Mouse (Mus musculus) limb, embryonic 14.5 days (tissue): ENCODE data around the gene Ceacam1. TPM values are rescaled to one million over a fixed set of nuclear protein-coding genes. Genes with fewer than 3 reads are reported as not detected.

Experiments used
- ATAC-seq: fragments of 200-750 bp; cut with Nextera tagmentation; 2 replicates; pipeline ENCODE4 v1.8.0; 2017; ENCODE audit warnings: low read depth, moderate number of reproducible peaks, moderate TSS enrichment; ENCODE audit not compliant: low FRiP score
- DNase-seq: peaks from one replicate; pipeline ENCODE4 v3.0.0-alpha.2; 2015; ENCODE audit warnings: low spot score
- H3K27ac ChIP-seq: fragments of 300-500 bp; sonication (generic); replicated peaks from 2 replicates; pipeline ENCODE4 v1.5.1; 2014; ENCODE audit warnings: low read depth, mild to moderate bottlenecking, low read length, moderate library complexity, mixed read lengths
- H3K27me3 ChIP-seq: fragments of 300-500 bp; sonication (generic); 2 replicates; pipeline ENCODE4 v1.6.1; 2014; ENCODE audit warnings: low read length, mixed read lengths; ENCODE audit not compliant: control insufficient read depth, insufficient read depth
- H3K36me3 ChIP-seq: fragments of 300-500 bp; sonication (generic); 2 replicates; pipeline ENCODE4 v1.6.1; 2014; ENCODE audit warnings: mild to moderate bottlenecking, low read length, moderate library complexity, mixed read lengths; ENCODE audit not compliant: control insufficient read depth, insufficient read depth
- H3K4me1 ChIP-seq: fragments of 300-500 bp; sonication (generic); 2 replicates; pipeline ENCODE4 v1.6.1; 2014; ENCODE audit warnings: antibody characterized with exemption, low read length, mixed read lengths; ENCODE audit not compliant: control insufficient read depth, insufficient read depth
- H3K4me2 ChIP-seq: fragments of 300-500 bp; sonication (generic); replicated peaks from 2 replicates; pipeline ENCODE4 v1.6.1; 2014; ENCODE audit warnings: low read depth, mild to moderate bottlenecking, low read length, moderate library complexity; ENCODE audit not compliant: severe bottlenecking
- H3K4me3 ChIP-seq: fragments of 300-500 bp; sonication (generic); replicated peaks from 2 replicates; pipeline ENCODE4 v1.5.1; 2014; ENCODE audit warnings: low read length
- H3K9ac ChIP-seq: fragments of 300-500 bp; sonication (generic); 2 replicates; pipeline ENCODE4 v1.6.1; 2014; ENCODE audit warnings: mild to moderate bottlenecking, low read depth, low read length, moderate library complexity; ENCODE audit not compliant: severe bottlenecking
- H3K9me3 ChIP-seq: fragments of 300-500 bp; sonication (generic); 2 replicates; pipeline ENCODE4 v1.6.1; 2016; ENCODE audit warnings: low read length; ENCODE audit not compliant: control insufficient read depth
- POLR2A ChIP-seq: fragments of 200-500 bp; IDR thresholded peaks from 2 replicates; pipeline ENCODE4 v1.8.0; 2012; ENCODE audit warnings: inconsistent platforms, mild to moderate bottlenecking, moderate library complexity, borderline replicate concordance; ENCODE audit not compliant: insufficient read depth, insufficient read length; ENCODE audit errors: extremely low read depth
- WGBS: fragments of 180-500 bp; shearing (Covaris S2); extraction: QIAGEN DNeasy Blood & Tissue Kit; methylation state at CpG from one replicate; pipeline ENCODE4 v1.1.7; 2014; 5-methylcytosine and 5-hydroxymethylcytosine counted together
- polyA plus RNA-seq, 2 experiments: library from polyadenylated mRNA; depleted of rRNA in 1 of 2; stranded (reverse) in 1 of 2; unstranded in 1 of 2; fragments of >200 nt; fragmentation: Nextera tagmentation in 1 of 2; extraction: Ambion mirVana in 1 of 2; gene quantifications; 2 replicates each; pipeline versions ENCODE4 v1.2.1 to v1.2.3; 2012 to 2014

The Ceacam1 gene
- polyA plus RNA-seq, 2 experiments, result 1.3 TPM

GRCm38 (mm10) chr7:25411861-25412260, 65.5 kb downstream of the Ceacam1 start:
- no peak for TF ChIP-seq POLR2A
- WGBS, result 86% methylated on average over 3 of the region's 3 CpGs
- Histone ChIP-seq H3K36me3 (no peaks in the 10 kb centered on the region), H3K9me3 (no peaks in the 10 kb centered on the region), H3K27me3 (no peaks in the 10 kb centered on the region), H3K27ac (no peak overlapping the region), H3K4me2 (no peak overlapping the region), H3K4me1 (no peaks in the 10 kb centered on the region), H3K9ac (no peak overlapping the region), H3K4me3 (no peak overlapping the region)
- ATAC-seq (no peak), DNase-seq (no peak)

Other genes starting within 250 kb of the Ceacam1 start
- gene Gsk3a, start 239.8 kb downstream of the Ceacam1 start, polyA plus RNA-seq (2012; rRNA removed), result 155 and 204 TPM in 2 replicates
- 16.3 and 18.8 TPM in 2 replicates for gene Gsk3a, start 239.8 kb downstream of the Ceacam1 start, polyA plus RNA-seq (2014; fragmentation: Nextera tagmentation; extraction: Ambion mirVana)
- 99.2 and 127 TPM in 2 replicates for gene Erf, start 226.8 kb downstream of the Ceacam1 start, polyA plus RNA-seq (2012; rRNA removed)
- gene Erf, start 226.8 kb downstream of the Ceacam1 start, polyA plus RNA-seq (2014; fragmentation: Nextera tagmentation; extraction: Ambion mirVana), result 33.2 and 37.9 TPM in 2 replicates
- gene Cic, start 209.9 kb downstream of the Ceacam1 start, polyA plus RNA-seq (2012; rRNA removed), result 155 and 206 TPM in 2 replicates
- 48.9 and 58.1 TPM in 2 replicates for gene Cic, start 209.9 kb downstream of the Ceacam1 start, polyA plus RNA-seq (2014; fragmentation: Nextera tagmentation; extraction: Ambion mirVana)
- gene Pafah1b3, start 179.6 kb downstream of the Ceacam1 start, polyA plus RNA-seq (2012; rRNA removed), result 266 and 343 TPM in 2 replicates
- gene Pafah1b3, start 179.6 kb downstream of the Ceacam1 start, polyA plus RNA-seq (2014; fragmentation: Nextera tagmentation; extraction: Ambion mirVana), result 234 and 252 TPM in 2 replicates
- gene Prr19, start 176.2 kb downstream of the Ceacam1 start, polyA plus RNA-seq (2012; rRNA removed), result 0.99 and 1.1 TPM in 2 replicates
- 0.44 and 0.53 TPM in 2 replicates for gene Prr19, start 176.2 kb downstream of the Ceacam1 start, polyA plus RNA-seq (2014; fragmentation: Nextera tagmentation; extraction: Ambion mirVana)
- 4.4 and 7.9 TPM in 2 replicates for gene Tmem145, start 171.5 kb downstream of the Ceacam1 start, polyA plus RNA-seq (2012; rRNA removed)
- 0.80 and 2.2 TPM in 2 replicates for gene Tmem145, start 171.5 kb downstream of the Ceacam1 start, polyA plus RNA-seq (2014; fragmentation: Nextera tagmentation; extraction: Ambion mirVana)
- gene Megf8, start 160.4 kb downstream of the Ceacam1 start, polyA plus RNA-seq (2012; rRNA removed), result 45.1 and 61.2 TPM in 2 replicates
- 16.5 and 19.9 TPM in 2 replicates for gene Megf8, start 160.4 kb downstream of the Ceacam1 start, polyA plus RNA-seq (2014; fragmentation: Nextera tagmentation; extraction: Ambion mirVana)
- gene Cnfn, start 107.9 kb downstream of the Ceacam1 start, polyA plus RNA-seq (2012; rRNA removed), result 3.3 and 4.5 TPM in 2 replicates
- gene Cnfn, start 107.9 kb downstream of the Ceacam1 start, polyA plus RNA-seq (2014; fragmentation: Nextera tagmentation; extraction: Ambion mirVana), result 16.7 and 31.8 TPM in 2 replicates
- gene Lipe, start 78.9 kb downstream of the Ceacam1 start, polyA plus RNA-seq (2012; rRNA removed), result 10.4 and 17.0 TPM in 2 replicates
- 3.5 and 4.1 TPM in 2 replicates for gene Lipe, start 78.9 kb downstream of the Ceacam1 start, polyA plus RNA-seq (2014; fragmentation: Nextera tagmentation; extraction: Ambion mirVana)
- not detected in 2 replicates for gene Cxcl17, start 64.7 kb downstream of the Ceacam1 start, polyA plus RNA-seq (2012; rRNA removed)
- gene Cxcl17, start 64.7 kb downstream of the Ceacam1 start, polyA plus RNA-seq (2014; fragmentation: Nextera tagmentation; extraction: Ambion mirVana), result 0.28 TPM in 1 of 2 replicates, not detected in the other
- 0.03 TPM in 1 of 2 replicates, not detected in the other for gene Ceacam2, start 62.3 kb upstream of the Ceacam1 start, polyA plus RNA-seq (2012; rRNA removed)
- gene Ceacam2, start 62.3 kb upstream of the Ceacam1 start, polyA plus RNA-seq (2014; fragmentation: Nextera tagmentation; extraction: Ambion mirVana), result not detected in 2 replicates
- not detected in 2 replicates for gene Erich4, start 138.3 kb upstream of the Ceacam1 start, polyA plus RNA-seq (2012; rRNA removed)
- not detected in 2 replicates for gene Erich4, start 138.3 kb upstream of the Ceacam1 start, polyA plus RNA-seq (2014; fragmentation: Nextera tagmentation; extraction: Ambion mirVana)
- gene Dmac2, start 141.8 kb upstream of the Ceacam1 start, polyA plus RNA-seq (2012; rRNA removed), result 39.7 and 47.9 TPM in 2 replicates
- 32.7 and 34.0 TPM in 2 replicates for gene Dmac2, start 141.8 kb upstream of the Ceacam1 start, polyA plus RNA-seq (2014; fragmentation: Nextera tagmentation; extraction: Ambion mirVana)
- 6.2 and 7.3 TPM in 2 replicates for gene B3gnt8, start 149.1 kb upstream of the Ceacam1 start, polyA plus RNA-seq (2012; rRNA removed)
- gene B3gnt8, start 149.1 kb upstream of the Ceacam1 start, polyA plus RNA-seq (2014; fragmentation: Nextera tagmentation; extraction: Ambion mirVana), result 3.4 and 5.1 TPM in 2 replicates
- 67.0 and 91.1 TPM in 2 replicates for gene Bckdha, start 181.4 kb upstream of the Ceacam1 start, polyA plus RNA-seq (2012; rRNA removed)
- gene Bckdha, start 181.4 kb upstream of the Ceacam1 start, polyA plus RNA-seq (2014; fragmentation: Nextera tagmentation; extraction: Ambion mirVana), result 54.2 and 59.8 TPM in 2 replicates
- 64.9 and 77.1 TPM in 2 replicates for gene Exosc5, start 181.6 kb upstream of the Ceacam1 start, polyA plus RNA-seq (2012; rRNA removed)
- gene Exosc5, start 181.6 kb upstream of the Ceacam1 start, polyA plus RNA-seq (2014; fragmentation: Nextera tagmentation; extraction: Ambion mirVana), result 63.0 and 71.2 TPM in 2 replicates
- gene Tmem91, start 197.6 kb upstream of the Ceacam1 start, polyA plus RNA-seq (2012; rRNA removed), result 1.7 and 2.7 TPM in 2 replicates
- 3.2 and 3.6 TPM in 2 replicates for gene Tmem91, start 197.6 kb upstream of the Ceacam1 start, polyA plus RNA-seq (2014; fragmentation: Nextera tagmentation; extraction: Ambion mirVana)
- gene B9d2, start 203.2 kb upstream of the Ceacam1 start, polyA plus RNA-seq (2012; rRNA removed), result 28.1 and 39.7 TPM in 2 replicates
- 25.1 and 29.2 TPM in 2 replicates for gene B9d2, start 203.2 kb upstream of the Ceacam1 start, polyA plus RNA-seq (2014; fragmentation: Nextera tagmentation; extraction: Ambion mirVana)
- gene Tgfb1, start 209.4 kb upstream of the Ceacam1 start, polyA plus RNA-seq (2012; rRNA removed), result 16.8 and 19.1 TPM in 2 replicates
- gene Tgfb1, start 209.4 kb upstream of the Ceacam1 start, polyA plus RNA-seq (2014; fragmentation: Nextera tagmentation; extraction: Ambion mirVana), result 2.5 and 3.6 TPM in 2 replicates
- gene Ccdc97, start 241.5 kb upstream of the Ceacam1 start, polyA plus RNA-seq (2012; rRNA removed), result 64.5 and 84.8 TPM in 2 replicates
- 28.4 and 32.0 TPM in 2 replicates for gene Ccdc97, start 241.5 kb upstream of the Ceacam1 start, polyA plus RNA-seq (2014; fragmentation: Nextera tagmentation; extraction: Ambion mirVana)